Mouse (Mus musculus) heart, adult 2 months (tissue): Measurements from ENCODE around the gene Mef2b. TPM values are rescaled to one million over a fixed set of nuclear protein-coding genes. Genes with fewer than 3 reads are reported as not detected.

Experiments used
- DNase-seq, 2 experiments: peaks; one replicate each; pipeline ENCODE4 v3.0.0; 2021
- H3K27ac ChIP-seq: fragments of 200-600 bp; 2 replicates; pipeline ENCODE4 v1.8.1; 2022
- H3K27me3 ChIP-seq: fragments of 200-500 bp; 2 replicates; pipeline ENCODE4 v1.6.1; 2012; ENCODE audit warnings: mild to moderate bottlenecking, low read length, inconsistent platforms, mixed read lengths; ENCODE audit not compliant: control insufficient read depth, insufficient read depth
- H3K36me3 ChIP-seq: fragments of 200-500 bp; 2 replicates; pipeline ENCODE4 v1.6.1; 2012; ENCODE audit warnings: low read length, inconsistent platforms; ENCODE audit not compliant: control insufficient read depth, insufficient read depth
- H3K4me1 ChIP-seq: fragments of 200-500 bp; 2 replicates; pipeline ENCODE4 v1.6.1; 2011; ENCODE audit warnings: low read length; ENCODE audit not compliant: control insufficient read depth, insufficient read depth
- H3K4me3 ChIP-seq: fragments of 200-600 bp; 2 replicates; pipeline ENCODE4 v1.8.1; 2022
- H3K79me2 ChIP-seq: fragments of 200-500 bp; replicated peaks from 2 replicates; pipeline ENCODE4 v1.6.1; 2012; ENCODE audit warnings: mild to moderate bottlenecking, inconsistent platforms, low read length, moderate library complexity, mixed read lengths; ENCODE audit not compliant: control insufficient read depth, insufficient read depth
- H3K9ac ChIP-seq: fragments of 200-500 bp; 2 replicates; pipeline ENCODE4 v1.6.1; 2012; ENCODE audit warnings: low read depth, mild to moderate bottlenecking, control low read depth, inconsistent platforms, low read length, mixed read lengths
- CTCF ChIP-seq: fragments of 200-600 bp; IDR thresholded peaks from 2 replicates; pipeline ENCODE4 v1.8.1; 2022; ENCODE audit warnings: antibody characterized with exemption, mild to moderate bottlenecking, moderate library complexity
- EP300 ChIP-seq: fragments of 200-500 bp; IDR thresholded peaks from 2 replicates; pipeline ENCODE4 v1.6.1; 2011; ENCODE audit warnings: low read depth, low read length, control low read depth; ENCODE audit not compliant: insufficient read depth
- POLR2A ChIP-seq: fragments of 200-500 bp; IDR thresholded peaks from 2 replicates; pipeline ENCODE4 v1.6.1; 2011; ENCODE audit warnings: mild to moderate bottlenecking, low read depth, low read length, control low read depth; ENCODE audit not compliant: insufficient read depth
- WGBS: fragments of 180-500 bp; shearing (Covaris S2); methylation state at CpG from one replicate; pipeline ENCODE4 v1.1.7; 2018; 5-methylcytosine and 5-hydroxymethylcytosine counted together
- intact Hi-C: fragments of 180-260 bp; cut with DNase I; formaldehyde crosslinking; loops from one replicate; pipeline ENCODE4 v1.15.1; 2025
- polyA plus RNA-seq: library from polyadenylated mRNA; depleted of rRNA; stranded (reverse); fragments of >200 nt; gene quantifications from 2 replicates; pipeline ENCODE4 v1.2.3, GENCODE M21; 2012
- total RNA-seq, 2 experiments: library from RNA; stranded (reverse); gene quantifications; 2 replicates each; pipeline ENCODE4 v1.2.3; 2021

Gene Mef2b
- total and polyA plus RNA-seq, 3 experiments = 0.25 to 0.44 (median 0.27) TPM

DNA sequence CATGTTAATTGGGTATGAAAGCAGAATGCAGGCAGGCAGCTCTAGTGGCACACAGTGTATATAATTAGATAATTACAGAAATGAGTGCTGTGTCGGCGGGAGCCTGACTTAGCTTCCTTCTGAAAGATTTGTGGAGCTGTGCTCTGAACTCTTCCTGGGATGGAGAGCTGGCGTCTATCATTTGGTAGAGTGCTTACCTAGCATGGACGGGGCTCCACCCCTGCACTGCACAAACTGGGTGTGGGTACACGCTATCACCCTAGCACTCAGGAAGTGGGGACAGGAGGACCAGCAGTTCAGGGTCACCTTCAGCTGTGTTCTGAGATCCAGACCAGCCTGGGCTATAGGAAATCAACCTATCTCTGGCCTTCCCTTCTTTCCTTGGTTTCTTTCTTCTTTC, 33.8 kb downstream of the Mef2b start:
- 0 out of 2 replicates have a peak, but pooled peaks cover 1% of the 10 kb centered on the region for H3K79me2 ChIP-seq
- TF ChIP-seq CTCF (no peak), POLR2A (no peak), EP300 (no peak)
- H3K9ac ChIP-seq = no peak overlapping the region
- H3K36me3 ChIP-seq = no peaks in the 10 kb centered on the region
- no peaks in the 10 kb centered on the region for H3K27me3 ChIP-seq
- intact Hi-C loops = loop anchor here (2.0 to 5.0 kb wide), 3 partner anchors 35 to 59 kb away; partner anchors contain the start of genes Armc6, Borcs8, Mef2b and Rfxank
- H3K4me3 ChIP-seq = no peak overlapping the region
- 67% methylated on average over 5 of the region's 5 CpGs for WGBS
- H3K27ac ChIP-seq = no peak overlapping the region
- DNase-seq = no peak
- peaks cover 3% of the 10 kb centered on the region for H3K4me1 ChIP-seq

GRCm38 (mm10) chr8:70174079-70174478, 34.6 kb downstream of the Mef2b start:
- H3K9ac ChIP-seq = no peak overlapping the region
- intact Hi-C loops = loop anchor here (5.0 kb wide), 1 partner anchor 58 kb away; the partner anchor contains the start of genes Armc6 and Sugp2
- peak in 1 of 2 experiments; percentile 14 for DNase-seq

DNA sequence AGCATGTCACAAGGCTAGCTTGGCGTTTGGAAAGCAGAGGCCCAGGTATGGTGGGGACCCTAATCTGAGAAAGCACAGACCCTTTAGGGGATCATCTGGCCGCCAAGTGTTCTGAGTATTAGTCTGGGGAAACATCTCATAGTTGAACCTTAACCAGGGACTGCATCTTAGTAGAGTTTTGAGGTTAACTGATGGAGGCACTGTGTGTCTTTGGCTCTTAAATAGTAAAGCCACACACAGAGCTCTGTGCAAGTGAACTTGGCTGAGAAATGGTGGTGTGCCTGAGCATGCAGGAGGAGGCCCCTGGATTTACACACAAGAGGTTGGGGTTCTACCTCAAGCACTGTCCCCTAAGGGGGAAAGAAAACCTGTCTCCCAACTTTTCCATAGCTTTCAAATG, 38.7 kb downstream of the Mef2b start:
- Histone ChIP-seq H3K9ac (no peak overlapping the region), H3K4me3 (no peak overlapping the region), H3K27ac (no peak overlapping the region), H3K79me2 (0 out of 2 replicates have a peak, but pooled peaks cover 1% of the 10 kb centered on the region), H3K27me3 (no peaks in the 10 kb centered on the region), H3K4me1 (peaks cover 1% of the 10 kb centered on the region; the same call in 1 of the 2 replicates), H3K36me3 (no peaks in the 10 kb centered on the region)
- 90% methylated on average over 2 of the region's 2 CpGs for WGBS
- TF ChIP-seq CTCF (no peak), POLR2A (no peak), EP300 (no peak)
- intact Hi-C loops = loop anchor here (5.0 kb wide), 1 partner anchor 44 kb away; no protein-coding TSS in a partner anchor
- no peak for DNase-seq

More at GRCm38 (mm10) chr8:70174079-70174478, 34.6 kb downstream of the Mef2b start:
- no peak overlapping the region for H3K4me3 ChIP-seq
- H3K79me2 ChIP-seq = 0 out of 2 replicates have a peak, but pooled peaks cover 1% of the 10 kb centered on the region
- H3K36me3 ChIP-seq = no peaks in the 10 kb centered on the region
- H3K27me3 ChIP-seq = no peaks in the 10 kb centered on the region
- TF ChIP-seq POLR2A (no peak), EP300 (0 out of 2 replicates have a peak, but pooled peaks have one; percentile 8)
- H3K4me1 ChIP-seq = peaks cover 3% of the 10 kb centered on the region
- WGBS = 64% methylated on average over 7 of the region's 7 CpGs
- H3K27ac ChIP-seq = no peak overlapping the region

- H3K27me3 ChIP-seq = no peaks in the 10 kb centered on the region
- no peaks in the 10 kb centered on the region for H3K79me2 ChIP-seq
- TF ChIP-seq POLR2A (no peak), CTCF (peak; percentile 67), EP300 (no peak)
- WGBS = 95% methylated on average over 4 of the region's 4 CpGs
- H3K27ac ChIP-seq = no peak overlapping the region
- H3K36me3 ChIP-seq = no peaks in the 10 kb centered on the region
- no peak for DNase-seq
- H3K9ac ChIP-seq = no peak overlapping the region
- H3K4me3 ChIP-seq = no peak overlapping the region
- intact Hi-C loops = loop anchor here (5.0 kb wide), 1 partner anchor 43 kb away; no protein-coding TSS in a partner anchor
- H3K4me1 ChIP-seq = no peaks in the 10 kb centered on the region
Measured at GRCm38 (mm10) chr8:70179082-70179481, 39.6 kb downstream of the Mef2b start.

- no peaks in the 10 kb centered on the region for H3K36me3 ChIP-seq
- H3K4me1 ChIP-seq = no peaks in the 10 kb centered on the region
- no peak overlapping the region for H3K27ac ChIP-seq
- TF ChIP-seq POLR2A = no peak
- no peak for TF ChIP-seq CTCF
- no peak for TF ChIP-seq EP300
- WGBS = 80% methylated on average over 16 of the region's 16 CpGs
- no peaks in the 10 kb centered on the region for H3K27me3 ChIP-seq
- H3K79me2 ChIP-seq = no peaks in the 10 kb centered on the region
- no peak overlapping the region for H3K9ac ChIP-seq
- intact Hi-C loops = no loop called here
- DNase-seq = no peak
- no peak overlapping the region for H3K4me3 ChIP-seq
Measured at GRCm38 (mm10) chr8:70181212-70181902, 41.8 kb downstream of the Mef2b start.

- DNase-seq = no peak
- intact Hi-C loops = no loop called here
- H3K9ac ChIP-seq = no peak overlapping the region
- H3K79me2 ChIP-seq = no peaks in the 10 kb centered on the region
- H3K27me3 ChIP-seq = no peaks in the 10 kb centered on the region
- TF ChIP-seq POLR2A (no peak), CTCF (no peak), EP300 (no peak)
- H3K36me3 ChIP-seq = no peaks in the 10 kb centered on the region
- H3K4me3 ChIP-seq = no peak overlapping the region
- WGBS = 61% methylated on average over 2 of the region's 2 CpGs
- H3K27ac ChIP-seq = no peak overlapping the region
- H3K4me1 ChIP-seq = no peaks in the 10 kb centered on the region
Measured at GRCm38 (mm10) chr8:70181903-70182252, 42.4 kb downstream of the Mef2b start.
